Mouse (Mus musculus): Measurements from ENCODE around the gene Gosr2.

DNA sequence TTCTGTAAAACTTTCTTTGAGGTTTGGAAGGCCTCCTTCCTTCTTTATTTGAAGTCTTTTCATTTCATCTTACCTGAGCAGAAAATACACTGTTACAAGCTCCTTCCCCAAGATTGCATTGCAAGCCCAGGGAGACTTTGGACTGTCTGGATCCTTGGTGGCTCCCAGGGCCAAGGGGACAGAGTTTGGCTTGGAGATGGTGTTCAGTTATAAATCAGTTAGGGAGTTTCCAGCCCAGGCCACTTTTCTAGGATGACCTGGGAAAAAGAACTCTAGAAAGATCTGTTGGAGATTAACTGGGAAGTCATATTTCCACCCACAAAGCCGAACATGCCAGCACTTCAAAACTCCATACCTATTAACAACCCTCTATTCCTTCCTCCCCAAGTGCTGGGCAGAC lies 12.3 kb upstream of the Gosr2 start:
- TF ChIP-seq POLR2A (IDR thresholded peaks at IDR 0.05; ENCODE audit: insufficient read depth, low read depth, low read length) (no peak), CTCF (IDR thresholded peaks at IDR 0.05) (no peak), EP300 (IDR thresholded peaks at IDR 0.05; ENCODE audit: insufficient read depth, low read depth, low read length) (no peak)
